Mouse (Mus musculus): ENCODE results near the gene Map2k5.
A peak's percentile ranks its signal among the peaks of the same experiment; 100 is the strongest.

DNA sequence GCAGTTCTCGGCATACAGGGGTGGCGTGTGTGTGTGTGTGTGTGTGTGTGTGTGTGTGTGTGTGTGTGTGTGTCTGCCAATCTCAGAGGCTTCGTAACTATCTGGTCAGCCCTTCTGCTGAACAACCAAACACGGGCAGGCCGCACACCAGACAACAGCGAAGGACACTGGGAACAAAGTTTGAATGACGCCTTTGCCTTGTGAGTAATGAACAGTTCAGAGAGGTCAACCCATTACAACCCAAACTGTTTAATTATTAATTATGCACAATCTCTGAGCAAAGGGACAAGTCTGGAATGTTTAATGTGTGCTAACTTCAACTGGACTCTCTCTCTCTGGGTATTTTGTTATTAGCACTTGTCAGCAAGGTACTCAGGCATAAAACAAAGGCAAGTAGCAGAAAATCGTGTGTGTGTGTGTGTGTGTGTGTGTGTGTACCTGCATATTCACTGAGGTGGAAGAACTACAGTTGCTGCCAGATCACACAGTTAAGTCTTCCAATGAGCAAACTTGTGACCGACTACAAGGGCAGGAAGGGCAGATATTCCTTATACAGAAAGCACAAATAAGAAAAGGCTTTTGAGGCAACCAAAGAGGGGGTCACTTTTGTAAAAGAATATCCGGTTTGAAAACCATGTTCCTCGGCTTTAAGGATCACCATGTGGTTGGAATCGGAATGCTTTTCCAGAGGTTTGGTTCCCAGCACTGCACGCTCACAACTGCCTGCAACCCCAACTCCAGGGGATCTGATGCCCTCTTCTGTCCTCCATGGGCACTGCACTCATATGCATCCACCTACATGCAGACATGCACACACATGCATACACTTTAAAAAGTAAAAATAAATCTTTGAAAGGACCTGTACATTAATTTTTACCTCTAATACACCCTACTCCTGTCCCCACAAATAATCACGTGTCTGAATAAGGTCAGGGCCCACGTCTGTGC lies 176.1 kb downstream of the Map2k5 start:
- TF ChIP-seq POLR2A (IDR thresholded peaks at IDR 0.05; ENCODE audit: low read depth, low read length) (no peak), CTCF (conservative IDR thresholded peaks at IDR 0.05; ENCODE audit: insufficient read depth, insufficient read length, low read depth, low read length) (peak; percentile 31)
